Mouse (Mus musculus): ENCODE results near the gene Hist2h3b.
A peak's percentile ranks its signal among the peaks of the same experiment; 100 is the strongest.
"Not testable (repeated sequence)": the region's sequence is repeated elsewhere in the genome, so short reads cannot be mapped to it uniquely, and the experiment has no call there.

Hist2h3b gene

DNA sequence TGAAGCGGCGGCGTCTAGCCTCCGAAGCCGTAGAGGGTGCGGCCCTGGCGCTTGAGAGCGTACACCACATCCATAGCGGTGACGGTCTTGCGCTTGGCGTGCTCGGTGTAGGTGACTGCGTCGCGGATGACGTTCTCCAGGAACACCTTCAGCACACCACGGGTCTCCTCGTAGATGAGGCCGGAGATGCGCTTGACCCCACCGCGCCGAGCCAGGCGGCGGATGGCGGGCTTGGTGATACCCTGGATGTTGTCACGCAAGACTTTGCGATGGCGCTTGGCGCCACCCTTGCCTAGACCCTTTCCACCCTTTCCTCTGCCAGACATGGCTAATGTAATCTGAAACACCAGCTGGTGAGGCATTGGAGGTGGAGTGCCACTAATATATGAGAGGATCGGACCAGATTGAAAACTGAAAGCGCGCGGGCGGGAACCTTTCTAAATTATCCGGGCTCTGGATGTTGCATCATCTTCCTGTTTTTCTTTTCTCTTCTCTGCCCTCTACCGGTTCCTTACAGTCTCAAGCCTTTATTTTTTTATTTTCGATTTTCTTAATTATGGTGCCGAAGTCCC, 5.4 kb upstream of the Hist2h3b start, which contains the start of gene Hist2h4:
Gene Hist2h4 (minus strand): TSS at position 333 of the 572 bp plus-strand sequence.
- peak; percentile 100 for DNase-seq

DNA sequence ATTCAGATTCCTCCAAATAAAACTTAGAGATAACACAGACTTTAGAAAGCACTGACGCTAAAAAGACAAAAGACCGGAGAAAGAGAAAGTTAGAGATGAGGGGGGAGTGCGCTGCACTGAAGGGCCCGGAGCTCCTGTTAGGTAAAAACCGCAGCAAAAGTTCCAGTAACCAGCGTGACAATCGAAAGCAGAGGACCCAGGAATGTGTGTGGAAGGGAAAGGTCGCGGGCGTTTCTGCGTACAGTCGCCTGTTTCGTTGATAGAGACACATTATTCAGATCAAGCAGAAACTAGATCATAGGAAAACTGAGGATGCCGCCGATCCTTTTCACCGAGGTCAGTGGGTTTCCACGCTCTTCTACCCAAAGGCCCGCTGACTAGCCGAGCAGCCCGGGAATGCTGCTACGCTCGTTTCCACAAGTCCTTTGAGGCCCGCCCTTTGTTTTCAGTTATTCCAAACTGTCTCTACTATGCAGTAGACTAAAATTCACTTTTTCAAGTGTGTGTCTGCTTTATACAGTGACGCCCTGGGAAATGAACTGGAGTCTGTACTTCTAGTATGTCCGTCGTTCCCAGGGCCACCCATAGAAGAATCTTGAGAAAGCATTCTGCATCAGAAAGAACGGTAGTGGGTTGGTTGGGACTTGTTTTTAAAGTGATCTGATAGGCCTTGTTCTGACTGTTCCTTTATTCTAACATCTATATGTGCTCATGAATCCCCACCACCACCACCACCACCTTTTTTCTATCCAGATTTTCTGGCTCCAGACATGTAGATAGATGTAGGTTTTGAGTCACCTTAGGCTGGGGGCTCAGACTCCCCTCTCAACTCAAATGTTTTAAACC, 4.7 kb upstream of the Hist2h3b start:
- DNase-seq: peak; percentile 96

- DNase-seq: peak; percentile 93
These were observed 4.0 kb upstream of the Hist2h3b start for GRCm38 (mm10) chr3:96264404-96264949.

DNA sequence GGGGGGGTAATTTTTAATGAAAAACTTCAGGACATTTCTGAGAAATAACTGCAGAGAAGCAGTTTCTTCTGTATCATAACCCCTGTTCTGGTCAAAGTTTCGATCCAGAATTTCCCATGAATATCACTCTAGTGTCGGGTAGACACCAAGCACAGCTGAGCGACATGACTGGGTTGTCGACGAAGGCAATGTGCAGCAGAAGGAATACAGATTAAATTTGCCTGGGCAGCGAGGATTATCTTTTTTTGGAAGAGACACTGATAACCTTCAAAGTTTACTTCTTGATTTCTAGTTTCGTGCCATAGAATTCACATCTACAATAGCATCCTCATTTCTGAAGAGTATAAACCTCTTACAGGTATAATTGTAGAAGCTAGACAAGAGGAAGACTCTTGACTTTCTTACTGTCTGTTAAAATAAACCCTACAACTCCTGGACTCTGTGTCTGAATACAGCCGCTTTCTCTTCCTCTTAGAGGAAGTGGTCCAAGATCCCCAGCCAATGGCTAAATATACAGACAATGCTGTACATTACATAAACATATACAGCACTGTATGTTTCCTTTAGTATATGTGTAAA, 2.2 kb upstream of the Hist2h3b start:
- DNase-seq: no peak

DNA sequence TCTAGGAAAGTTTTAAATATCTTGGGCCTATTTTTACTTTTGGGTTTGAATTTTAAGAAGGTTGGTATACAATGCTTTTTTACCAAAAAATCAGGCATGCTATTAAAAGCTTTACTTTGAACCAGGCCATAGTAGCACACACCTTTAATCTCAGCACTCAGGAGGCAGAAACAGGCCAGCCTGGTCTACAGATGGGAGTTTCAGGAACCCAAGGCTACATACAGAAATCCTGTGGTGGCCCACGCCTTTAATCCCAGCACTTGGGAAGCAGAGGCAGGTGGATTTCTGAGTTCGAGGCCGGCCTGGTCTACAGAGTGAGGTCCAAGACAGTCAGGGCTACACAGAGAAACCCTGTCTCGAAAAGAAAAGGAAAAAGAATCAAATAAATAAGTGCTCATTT, 913 bp upstream of the Hist2h3b start:
- peak; percentile 87 for DNase-seq

DNA sequence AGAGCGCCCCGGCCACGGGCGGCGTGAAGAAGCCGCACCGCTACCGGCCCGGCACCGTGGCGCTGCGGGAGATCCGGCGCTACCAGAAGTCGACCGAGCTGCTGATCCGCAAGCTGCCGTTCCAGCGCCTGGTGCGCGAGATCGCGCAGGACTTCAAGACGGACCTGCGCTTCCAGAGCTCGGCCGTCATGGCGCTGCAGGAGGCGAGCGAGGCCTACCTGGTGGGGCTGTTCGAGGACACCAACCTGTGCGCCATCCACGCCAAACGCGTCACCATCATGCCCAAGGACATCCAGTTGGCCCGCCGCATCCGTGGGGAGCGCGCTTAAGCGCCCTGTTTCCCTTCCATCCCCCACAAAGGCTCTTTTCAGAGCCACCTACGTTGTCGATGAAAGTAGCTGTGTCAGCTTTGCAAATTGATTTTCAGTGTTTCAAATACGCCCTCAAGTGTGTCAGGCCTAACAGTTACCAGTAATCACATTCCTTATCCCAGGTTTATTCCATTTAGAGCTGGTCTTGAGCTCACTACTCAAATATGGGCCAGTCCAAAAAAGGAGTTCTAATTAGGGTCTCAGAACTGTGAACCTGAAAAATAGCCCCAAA, 423 bp downstream of the Hist2h3b start:
- not testable (repeated sequence) for DNase-seq

GRCm38 (mm10) chr3:96269511-96270474, 1.3 kb downstream of the Hist2h3b start, which contains the start of gene Hist2h2bb:
Gene Hist2h2bb (plus strand): TSS chr3:96269752.
- DNase-seq: peak; percentile 100

GRCm38 (mm10) chr3:96273591-96274465, 5.4 kb downstream of the Hist2h3b start:
- peak; percentile 91 for DNase-seq

- DNase-seq: no peak
These were observed 9.0 kb downstream of the Hist2h3b start for GRCm38 (mm10) chr3:96277428-96277799.

GRCm38 (mm10) chr3:96277800-96278624, 9.6 kb downstream of the Hist2h3b start:
- peak; percentile 99 for DNase-seq

GRCm38 (mm10) chr3:96280660-96281059, 12.2 kb downstream of the Hist2h3b start:
- DNase-seq: no peak

GRCm38 (mm10) chr3:96284457-96284856, 16.0 kb downstream of the Hist2h3b start:
- no peak for DNase-seq

DNA sequence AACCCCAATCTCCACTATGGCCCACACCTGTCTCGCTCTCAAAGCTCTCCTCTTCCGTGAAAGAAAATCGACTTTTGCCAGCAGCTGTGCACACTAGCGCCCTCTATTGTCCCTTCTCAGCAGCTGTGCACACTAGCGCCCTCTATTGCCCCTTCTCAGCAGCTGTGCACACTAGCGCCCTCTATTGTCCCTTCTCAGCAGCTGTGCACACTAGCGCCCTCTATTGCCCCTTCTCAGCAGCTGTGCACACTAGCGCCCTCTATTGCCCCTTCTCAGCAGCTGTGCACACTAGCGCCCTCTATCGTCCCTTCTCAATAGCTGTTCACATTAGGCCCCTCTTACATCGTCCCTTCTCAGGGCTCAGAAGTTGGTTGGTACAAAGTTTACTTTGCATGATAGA, 18.9 kb downstream of the Hist2h3b start:
- DNase-seq: not testable (repeated sequence)

- no peak for DNase-seq
These were observed 20.7 kb downstream of the Hist2h3b start for GRCm38 (mm10) chr3:96289201-96289600.

DNA sequence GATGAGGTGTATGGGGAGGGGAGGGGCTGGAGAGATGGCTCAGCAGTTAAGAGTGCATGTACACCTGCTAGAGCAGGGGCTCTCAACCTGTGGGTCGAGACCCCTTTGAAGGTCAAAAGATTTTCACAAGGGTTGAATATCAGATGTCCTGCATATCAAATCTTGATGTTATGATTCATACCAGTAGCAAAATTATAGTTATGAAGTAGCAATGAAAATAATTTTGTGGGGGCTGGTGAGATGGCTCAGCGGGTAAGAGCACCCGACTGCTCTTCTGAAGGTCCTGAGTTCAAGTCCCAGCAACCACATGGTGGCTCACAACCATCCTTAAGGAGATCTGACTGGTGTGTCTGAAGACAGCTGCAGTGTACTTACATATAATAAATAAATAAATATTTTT, 22.3 kb downstream of the Hist2h3b start:
- DNase-seq: not testable (repeated sequence)

GRCm38 (mm10) chr3:96292641-96293040, 24.2 kb downstream of the Hist2h3b start:
- DNase-seq: no peak

DNA sequence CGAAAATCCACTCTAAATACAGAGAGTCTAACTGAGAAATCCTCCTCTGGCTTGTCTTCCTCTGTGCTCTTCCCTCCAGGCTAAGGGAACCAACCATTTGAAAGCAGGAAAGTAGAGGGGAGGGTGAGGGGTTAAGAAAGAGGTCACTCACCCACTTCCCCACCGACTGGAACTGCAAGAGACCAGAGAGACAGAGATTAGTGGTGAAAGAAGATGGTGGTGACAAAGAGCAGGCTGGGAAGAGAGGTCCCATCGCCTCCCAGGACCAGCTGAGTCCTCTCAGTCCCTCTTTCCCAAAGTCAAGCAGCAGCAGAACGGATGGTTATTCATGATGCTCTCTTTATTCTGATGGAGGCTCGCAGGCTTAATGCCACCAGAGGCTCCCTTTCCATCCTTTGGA, 24.9 kb downstream of the Hist2h3b start:
- peak; percentile 55 for DNase-seq

DNA sequence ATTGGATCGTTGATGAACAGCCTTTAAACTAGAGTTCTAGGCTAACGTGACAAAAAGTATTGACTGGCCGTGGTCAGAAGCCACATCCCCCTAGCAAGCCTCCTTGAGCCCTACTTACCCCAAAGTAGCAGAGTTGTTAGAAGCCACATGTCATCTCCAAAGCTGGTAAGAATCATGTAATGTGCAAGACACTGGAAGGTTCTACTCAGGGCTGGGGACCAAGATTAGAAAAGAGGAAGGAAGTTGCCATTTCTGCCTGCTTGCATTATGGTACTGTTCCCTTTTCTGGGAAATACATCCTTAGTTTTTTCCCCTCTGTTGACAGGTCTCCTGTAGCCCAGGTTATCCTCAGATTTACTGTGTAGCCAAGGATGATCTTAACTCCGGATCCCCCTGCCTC, 25.3 kb downstream of the Hist2h3b start, which contains the start of gene Fcgr1:
Gene Fcgr1 (minus strand): TSS at position 183 of the 400 bp plus-strand sequence.
- peak; percentile 89 for DNase-seq

DNA sequence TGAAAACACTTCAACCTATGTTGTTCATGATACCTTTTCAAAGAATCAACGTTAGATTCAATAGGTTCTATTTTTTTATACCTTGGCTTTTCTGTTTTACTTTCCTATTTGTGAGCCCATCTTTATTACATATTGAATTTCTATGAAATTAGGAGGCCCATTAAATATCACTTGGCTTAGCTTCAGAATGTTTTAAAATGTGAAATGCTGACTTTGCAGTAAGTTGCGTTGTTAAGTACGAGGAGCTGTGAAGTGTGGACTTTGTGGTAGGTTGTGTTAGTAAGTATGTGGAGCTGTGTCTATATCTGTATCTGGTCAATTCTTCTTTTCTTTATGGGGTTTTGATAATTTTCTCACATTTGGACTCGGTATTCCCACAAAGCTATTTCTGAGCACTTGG, 29.9 kb downstream of the Hist2h3b start:
- DNase-seq: no peak

DNA sequence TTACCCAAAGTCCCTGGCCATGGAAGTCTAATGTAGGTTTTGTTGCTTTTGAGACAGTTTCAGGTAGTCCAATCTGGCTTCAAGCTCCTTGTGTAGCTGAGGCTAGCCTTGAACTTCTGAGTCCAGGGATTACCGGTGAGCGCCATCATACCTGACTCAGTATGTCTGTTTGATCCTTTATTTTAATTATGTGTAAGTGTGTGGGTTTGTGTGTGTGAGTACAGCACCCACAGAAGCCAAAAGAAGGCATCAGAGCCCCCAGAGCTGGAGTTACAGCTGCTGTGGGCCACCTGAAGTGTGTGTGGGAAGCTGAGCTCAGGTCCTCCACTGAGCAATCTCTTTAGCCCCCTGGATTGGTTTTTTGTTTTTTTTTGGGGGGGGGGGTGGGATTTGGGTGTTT, 31.1 kb downstream of the Hist2h3b start:
- DNase-seq: peak; percentile 61
